Mouse (Mus musculus): ENCODE measurements around the gene Hoxa4.

- TF ChIP-seq CTCF (IDR thresholded peaks at IDR 0.05; ENCODE audit: extremely low read depth, insufficient read length, insufficient replicate concordance, low read depth, low read length) (no peak), POLR2A (IDR thresholded peaks at IDR 0.05; ENCODE audit: low read depth, low read length) (no peak)
Observed at GRCm38 (mm10) chr6:52208868-52209684, 17.5 kb upstream of the Hoxa4 start.

Measured in small intestine, adult 2 months (tissue).